Mouse (Mus musculus) liver, adult 2 months (tissue): ENCODE measurements at regions not wholly inside any gene's neighbourhood (a gene's known extent, or its start where the extent isn't known, plus 50 kb on each side); places are given as distances from the start of the nearest gene placed in this dataset.

ENCODE experiments used
- CTCF ChIP-seq: fragments of 200-500 bp; IDR thresholded peaks from 2 replicates; pipeline ENCODE4 v1.5.1; 2011; ENCODE audit warnings: low read depth, low read length, control low read depth
- POLR2A ChIP-seq: fragments of 200-500 bp; IDR thresholded peaks from 2 replicates; pipeline ENCODE4 v1.6.1; 2011; ENCODE audit warnings: low read length, control low read depth; ENCODE audit not compliant: insufficient read depth; ENCODE audit errors: extremely low read depth

DNA sequence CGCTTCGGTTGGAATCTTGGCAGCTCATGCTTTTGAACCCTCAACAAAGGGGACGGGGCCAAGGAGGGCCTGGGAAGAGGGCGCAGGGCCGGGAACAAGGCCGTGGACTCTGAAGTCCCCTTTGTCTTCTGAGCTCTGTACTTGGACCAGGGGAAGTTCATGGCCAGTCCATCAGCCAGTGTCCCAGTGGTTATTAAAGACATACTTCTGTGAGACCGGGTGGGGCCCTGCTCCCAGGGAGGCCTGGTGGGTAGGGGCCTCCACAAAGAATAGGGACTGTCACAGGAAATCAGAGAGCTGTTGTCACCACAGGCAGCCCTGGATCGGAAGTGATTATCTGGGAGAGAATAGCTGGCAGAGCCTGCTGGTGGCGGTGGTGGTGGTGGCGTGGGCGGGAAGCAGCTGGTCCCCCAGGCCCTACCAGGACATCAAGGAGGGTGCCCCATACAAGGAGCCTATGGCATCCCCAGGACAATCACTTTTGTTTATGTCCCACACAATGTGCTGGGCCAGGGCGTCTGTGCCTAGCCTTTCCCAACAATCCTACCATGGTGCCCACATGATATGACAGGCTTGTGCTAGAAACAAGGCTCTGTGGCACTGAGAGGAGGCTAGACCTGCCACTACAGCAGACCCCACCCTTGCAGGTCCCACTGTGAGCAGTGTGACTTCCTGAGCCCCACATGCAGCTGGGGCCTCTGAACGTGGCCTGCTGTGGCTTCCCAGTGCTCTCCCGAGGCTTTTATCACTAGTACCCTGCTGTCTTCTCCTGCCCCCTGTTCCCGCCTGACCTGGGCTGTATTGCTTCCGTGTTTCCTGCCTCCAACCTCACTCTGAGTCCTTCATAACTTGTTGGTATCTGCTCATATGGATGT lies 96.0 kb upstream of the 1700021F07Rik start:
- TF ChIP-seq POLR2A (no peak), CTCF (no peak)
